Mouse (Mus musculus): Measurements from ENCODE around the gene 1700010B08Rik. TPM values are rescaled to one million over a fixed set of nuclear protein-coding genes. Genes with fewer than 3 reads are reported as not detected.

The 1700010B08Rik gene
- polyA plus RNA-seq, 1 experiment from 2014 or later = not detected

DNA sequence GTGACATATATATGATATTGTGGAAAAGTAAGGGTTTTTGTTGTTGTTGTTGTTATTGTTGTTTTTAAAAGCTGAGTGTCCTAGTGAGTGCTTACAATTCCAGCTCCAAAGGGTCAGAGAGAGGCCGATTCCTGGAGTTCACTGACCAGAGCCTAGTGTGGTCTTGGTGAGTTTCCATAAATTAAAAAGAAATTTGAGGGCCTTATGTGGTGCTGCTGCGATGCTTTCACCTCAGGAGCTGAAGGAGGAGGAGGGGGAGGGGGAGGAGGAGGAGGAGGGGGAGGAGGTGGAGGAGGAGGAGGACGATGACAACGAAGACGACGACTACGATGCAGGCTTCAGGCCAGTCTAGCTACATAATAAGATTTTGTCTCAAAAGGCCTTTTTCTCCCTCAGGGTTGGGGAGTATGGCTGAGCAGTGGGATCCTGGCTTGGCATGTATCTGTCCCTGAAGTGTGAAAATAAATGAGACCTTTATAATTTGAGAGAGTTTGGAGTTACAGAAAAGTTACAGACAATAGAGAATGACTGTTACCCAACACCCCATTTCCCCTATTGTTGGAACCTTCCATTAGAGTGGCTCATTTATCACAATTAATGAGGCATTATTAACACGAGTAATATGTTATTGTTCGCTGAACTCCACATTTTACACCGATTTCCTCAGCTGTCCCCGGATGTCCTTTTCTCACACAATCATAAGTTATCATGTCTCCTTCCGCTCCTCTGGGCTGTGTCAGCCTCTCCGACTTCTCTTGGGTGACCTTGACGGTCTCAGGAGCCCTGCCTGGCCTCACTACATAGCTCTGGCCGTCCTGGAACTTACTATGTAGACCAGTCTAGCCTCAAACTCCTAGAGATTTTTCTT, 6.0 kb downstream of the 1700010B08Rik start:
- no peak overlapping the region for H3K4me2 ChIP-seq
- no peaks in the 10 kb centered on the region for H3K9me3 ChIP-seq
- H3K27ac ChIP-seq (replicated peaks) = no peak overlapping the region
- H3K27me3 ChIP-seq = no peaks in the 10 kb centered on the region
- no peak overlapping the region for H3K4me3 ChIP-seq
- WGBS = 22% methylated on average over 15 of the region's 15 CpGs
- peaks cover 25% of the 10 kb centered on the region for H3K4me1 ChIP-seq (replicated peaks)
- ATAC-seq (ENCODE audit: low read depth) = 0 out of 2 replicates have a peak, but pooled peaks have one; percentile 47
- H3K36me3 ChIP-seq = no peaks in the 10 kb centered on the region
- H3K9ac ChIP-seq = no peak overlapping the region

DNA sequence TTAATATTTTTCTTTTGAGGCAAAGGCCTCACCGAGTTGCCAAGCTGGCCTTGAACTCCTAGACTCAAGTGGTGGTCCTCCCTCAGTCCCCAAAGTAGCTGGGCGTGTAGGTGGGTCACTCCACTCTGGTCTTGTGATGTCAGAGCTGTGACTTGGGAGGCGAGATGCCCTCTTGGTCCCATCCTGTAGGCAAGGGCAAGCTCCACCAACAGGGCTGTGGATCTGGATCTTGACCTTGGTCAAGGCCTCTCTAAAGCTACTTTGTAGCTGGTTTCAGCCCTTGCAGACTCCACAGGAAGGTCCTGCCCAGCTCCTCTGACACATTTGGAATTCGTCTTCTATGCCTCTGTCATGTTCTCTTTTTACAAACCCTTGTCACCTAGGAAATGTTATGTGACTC, 6.6 kb downstream of the 1700010B08Rik start:
- Histone ChIP-seq H3K4me1 (replicated peaks) (peaks cover 31% of the 10 kb centered on the region), H3K27ac (replicated peaks) (no peak overlapping the region), H3K36me3 (no peaks in the 10 kb centered on the region), H3K4me2 (no peak overlapping the region), H3K27me3 (no peaks in the 10 kb centered on the region), H3K9me3 (no peaks in the 10 kb centered on the region), H3K4me3 (no peak overlapping the region), H3K9ac (no peak overlapping the region)
- ATAC-seq (ENCODE audit: low read depth) = no peak
- WGBS = 84% methylated on average over 4 of the region's 4 CpGs

DNA sequence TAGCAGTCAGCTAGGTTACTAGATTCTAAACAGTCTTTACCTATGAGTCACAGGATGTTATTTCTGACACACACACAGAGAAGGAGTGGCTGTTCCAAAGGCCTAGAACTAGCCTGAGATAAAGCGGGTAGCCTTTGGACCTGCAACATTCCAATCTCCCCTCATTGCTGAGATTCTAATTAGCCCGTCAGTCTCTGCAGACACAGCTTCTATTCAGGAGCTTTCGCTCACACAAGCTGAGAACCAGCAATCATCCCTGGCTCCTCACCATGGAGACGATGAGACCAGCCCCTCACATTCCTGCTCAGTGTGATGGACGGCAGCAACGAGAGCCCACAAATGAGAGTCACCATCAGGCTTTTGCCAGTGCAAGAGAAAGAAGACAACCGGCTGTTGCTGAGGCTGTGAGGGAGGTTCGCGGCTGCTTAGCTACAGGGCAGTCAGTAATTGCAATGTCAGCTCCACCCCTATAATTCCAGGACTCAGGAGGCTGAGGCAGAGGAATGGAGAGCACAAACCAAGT, 11.3 kb downstream of the 1700010B08Rik start:
- H3K9me3 ChIP-seq = no peaks in the 10 kb centered on the region
- peak overlapping the region; percentile 33; the same call in 1 of the 2 replicates for H3K27ac ChIP-seq (replicated peaks)
- no peaks in the 10 kb centered on the region for H3K27me3 ChIP-seq
- H3K4me1 ChIP-seq (replicated peaks) = peaks cover 34% of the 10 kb centered on the region
- no peaks in the 10 kb centered on the region for H3K36me3 ChIP-seq
- H3K4me3 ChIP-seq = no peak overlapping the region
- peak; percentile 61 for ATAC-seq (ENCODE audit: low read depth)
- no peak overlapping the region for H3K4me2 ChIP-seq
- 6% methylated on average over 9 of the region's 9 CpGs for WGBS
- H3K9ac ChIP-seq = peak overlapping the region; percentile 23; the same call in 1 of the 2 replicates

DNA sequence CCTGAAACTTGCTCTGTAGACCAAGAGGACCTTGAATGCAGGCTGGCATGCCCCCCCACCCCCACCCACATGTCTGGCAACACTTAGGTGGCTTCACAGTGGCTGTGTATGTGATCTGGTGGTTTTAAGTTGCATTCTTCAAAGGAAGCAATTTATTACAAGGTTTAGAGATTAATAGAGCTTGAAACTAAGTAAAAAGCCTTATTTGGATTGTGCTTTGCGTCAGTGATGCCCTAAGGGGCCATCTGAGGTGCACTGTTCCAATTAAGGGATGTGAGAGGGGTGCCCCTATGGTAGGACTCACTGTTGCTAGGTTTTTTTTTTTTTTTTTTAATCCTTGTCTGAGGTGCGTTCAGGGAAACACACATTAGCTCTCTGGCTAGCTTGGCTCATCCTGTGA, 15.2 kb downstream of the 1700010B08Rik start:
- Histone ChIP-seq H3K27me3 (no peaks in the 10 kb centered on the region), H3K27ac (replicated peaks) (no peak overlapping the region), H3K36me3 (0 out of 2 replicates have a peak, but pooled peaks cover 8% of the 10 kb centered on the region), H3K9ac (no peak overlapping the region), H3K4me3 (no peak overlapping the region), H3K4me1 (replicated peaks) (peaks cover 43% of the 10 kb centered on the region), H3K9me3 (no peaks in the 10 kb centered on the region), H3K4me2 (no peak overlapping the region)
- no peak for ATAC-seq (ENCODE audit: low read depth)
- WGBS = 53% methylated on average over 2 of the region's 2 CpGs

DNA sequence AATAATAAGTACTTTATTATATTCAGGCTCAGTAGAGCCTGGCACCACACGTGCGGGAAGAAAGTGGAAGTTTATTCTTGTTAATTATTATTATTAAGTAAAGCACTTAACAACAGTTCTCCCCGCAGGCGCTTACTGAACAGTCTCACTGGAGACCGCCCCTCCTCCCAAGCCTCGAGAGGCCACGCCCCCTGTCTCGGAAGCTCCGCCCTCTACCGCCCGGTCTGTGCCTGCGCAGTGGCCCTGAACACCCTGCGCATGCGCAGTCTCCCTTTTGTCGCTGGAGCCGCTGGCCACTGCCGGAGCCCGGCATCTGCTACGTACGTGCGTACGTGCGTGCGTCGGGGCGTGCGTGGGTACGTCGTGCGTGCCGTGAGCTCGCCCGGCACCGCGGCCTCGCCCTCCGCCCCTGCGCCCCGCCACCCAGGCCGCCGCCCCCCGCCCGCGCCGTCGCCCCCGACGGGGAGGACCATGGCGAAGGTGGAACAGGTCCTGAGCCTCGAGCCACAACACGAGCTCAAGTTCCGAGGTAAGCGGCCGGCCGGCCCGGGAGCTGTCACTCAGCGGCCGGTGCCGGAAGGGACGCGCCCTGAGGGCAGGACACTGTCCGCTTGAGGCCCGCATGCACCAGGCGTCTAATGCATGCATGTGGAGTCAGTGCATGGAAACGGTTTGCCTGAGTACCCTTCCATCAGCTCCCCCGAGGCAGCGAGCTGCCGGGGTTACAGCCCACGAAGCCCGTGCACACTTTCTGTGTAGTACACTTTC, 18.2 kb downstream of the 1700010B08Rik start, which contains the start of gene Vapb:
Gene Vapb, plus strand, starts transcription at position 290 of the 768 bp plus-strand sequence.
- Histone ChIP-seq H3K4me1 (replicated peaks) (peaks cover 46% of the 10 kb centered on the region), H3K4me2 (peak within 1 kb of the TSS; percentile 63), H3K9me3 (no peaks in the 10 kb centered on the region), H3K27ac (replicated peaks) (peak within 1 kb of the TSS; percentile 77), H3K9ac (peak within 1 kb of the TSS; percentile 88), H3K27me3 (no peaks in the 10 kb centered on the region), H3K36me3 (0 out of 2 replicates have a peak, but pooled peaks cover 8% of the 10 kb centered on the region), H3K4me3 (peak within 1 kb of the TSS; percentile 80)
- ATAC-seq (ENCODE audit: low read depth) = peak; percentile 95
- 1% methylated on average over 70 of the region's 70 CpGs for WGBS

DNA sequence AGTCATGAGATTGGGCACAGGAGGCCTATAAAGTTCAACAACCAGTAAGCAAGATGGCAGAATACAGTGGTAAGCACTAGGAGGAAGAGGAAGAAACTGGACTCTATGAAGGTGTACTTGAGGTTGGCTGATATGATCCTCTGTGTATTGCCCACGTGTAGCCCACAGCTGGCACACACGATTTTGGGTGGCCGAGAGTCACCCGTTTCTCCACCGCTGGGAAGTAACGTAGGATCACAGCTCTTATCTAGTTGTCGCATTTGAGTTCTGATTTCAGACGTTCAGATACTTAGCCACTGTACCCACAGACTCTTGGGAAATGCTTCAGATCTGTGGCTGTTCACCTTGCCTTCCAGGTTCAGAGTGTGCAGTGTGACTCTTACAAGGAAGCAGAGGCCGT, 19.0 kb downstream of the 1700010B08Rik start:
- no peaks in the 10 kb centered on the region for H3K27me3 ChIP-seq
- H3K4me3 ChIP-seq = peak overlapping the region; percentile 80
- peak overlapping the region; percentile 88 for H3K9ac ChIP-seq
- WGBS = 89% methylated on average over 9 of the region's 9 CpGs
- peaks cover 54% of the 10 kb centered on the region for H3K4me1 ChIP-seq (replicated peaks)
- H3K4me2 ChIP-seq = peak overlapping the region; percentile 63
- 0 out of 2 replicates have a peak, but pooled peaks cover 8% of the 10 kb centered on the region for H3K36me3 ChIP-seq
- H3K9me3 ChIP-seq = no peaks in the 10 kb centered on the region
- no peak overlapping the region for H3K27ac ChIP-seq (replicated peaks)
- ATAC-seq (ENCODE audit: low read depth) = peak; percentile 1; the same call in 1 of the 2 replicates

DNA sequence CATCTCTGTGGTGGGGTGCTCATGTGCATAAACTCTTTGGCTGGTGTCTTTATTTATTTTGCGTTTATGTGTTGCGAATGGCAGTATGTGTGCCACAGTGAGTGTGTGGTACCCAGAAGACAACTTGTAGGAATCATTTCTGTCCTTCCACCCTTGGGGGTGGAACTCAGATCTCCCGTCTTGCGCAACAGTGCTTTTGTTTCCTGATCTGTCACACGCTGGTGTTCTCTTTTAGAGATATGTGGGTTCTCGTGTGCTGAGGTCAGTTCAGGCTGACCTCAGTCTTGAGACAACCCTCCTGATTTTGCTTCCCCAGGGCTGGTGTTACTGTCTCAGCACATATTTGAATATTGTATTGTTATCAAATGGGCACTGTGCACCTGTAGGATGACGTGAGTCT, 19.9 kb downstream of the 1700010B08Rik start:
- H3K36me3 ChIP-seq = 0 out of 2 replicates have a peak, but pooled peaks cover 8% of the 10 kb centered on the region
- WGBS = 97% methylated on average over 7 of the region's 7 CpGs
- no peak overlapping the region for H3K27ac ChIP-seq (replicated peaks)
- H3K4me1 ChIP-seq (replicated peaks) = peaks cover 58% of the 10 kb centered on the region
- no peaks in the 10 kb centered on the region for H3K27me3 ChIP-seq
- H3K9me3 ChIP-seq = no peaks in the 10 kb centered on the region
- H3K4me3 ChIP-seq = no peak overlapping the region
- H3K4me2 ChIP-seq = no peak overlapping the region
- no peak overlapping the region for H3K9ac ChIP-seq
- no peak for ATAC-seq (ENCODE audit: low read depth)

DNA sequence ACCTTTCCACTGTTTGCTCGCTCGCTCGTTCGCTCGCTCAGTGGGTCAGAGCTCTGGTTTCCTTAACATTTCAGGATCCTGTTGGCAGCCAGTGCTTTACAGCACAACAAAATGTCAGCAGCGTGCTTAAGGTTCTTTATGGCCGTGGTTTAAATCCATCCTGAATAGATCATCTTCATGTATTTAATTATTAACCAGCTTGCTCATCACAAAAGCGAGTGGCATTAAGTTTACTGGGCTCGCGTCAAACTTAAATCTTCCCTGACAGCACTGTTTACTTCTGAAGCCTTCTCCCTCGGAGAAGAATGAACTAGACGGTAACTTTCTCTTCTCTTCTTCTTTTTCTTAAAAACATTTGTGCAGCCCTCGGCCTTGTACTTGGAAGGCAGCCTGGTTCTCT, 22.9 kb downstream of the 1700010B08Rik start:
- H3K27ac ChIP-seq (replicated peaks) = 0 out of 2 replicates have a peak overlapping the region, but pooled peaks have one; percentile 9

DNA sequence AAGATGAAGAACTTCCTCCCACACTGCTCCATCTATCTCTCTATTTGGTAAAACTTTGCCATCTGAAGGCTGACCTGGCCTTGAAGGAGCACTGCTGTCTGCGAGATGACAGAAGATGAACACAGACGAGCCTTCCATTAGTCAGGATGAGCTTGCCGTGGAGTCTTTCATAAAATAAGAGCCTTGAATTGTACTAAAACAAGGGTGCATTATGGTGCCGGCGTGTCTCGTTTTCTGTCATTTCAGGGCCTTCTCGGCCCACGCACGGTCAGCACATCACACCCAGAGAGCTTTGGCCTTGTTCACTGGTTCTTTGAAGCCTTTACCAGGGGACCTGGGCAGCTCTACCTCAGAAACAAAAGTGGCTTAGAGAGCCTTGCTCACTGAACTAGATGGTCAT, 23.5 kb downstream of the 1700010B08Rik start:
- 62% methylated on average over 9 of the region's 9 CpGs for WGBS
- Histone ChIP-seq H3K27me3 (no peaks in the 10 kb centered on the region), H3K4me3 (no peak overlapping the region), H3K9me3 (peaks cover 8% of the 10 kb centered on the region; the same call in 1 of the 2 replicates), H3K36me3 (peaks cover 16% of the 10 kb centered on the region; the same call in 1 of the 2 replicates), H3K4me2 (no peak overlapping the region), H3K27ac (replicated peaks) (0 out of 2 replicates have a peak overlapping the region, but pooled peaks have one; percentile 2), H3K9ac (0 out of 2 replicates have a peak overlapping the region, but pooled peaks have one; percentile 0), H3K4me1 (replicated peaks) (peaks cover 49% of the 10 kb centered on the region)
- no peak for ATAC-seq (ENCODE audit: low read depth)

More for the DNA sequence above, 22.9 kb downstream of the 1700010B08Rik start:
- WGBS = 26% methylated on average over 13 of the region's 13 CpGs
- H3K27me3 ChIP-seq = no peaks in the 10 kb centered on the region
- 0 out of 2 replicates have a peak, but pooled peaks cover 4% of the 10 kb centered on the region for H3K9me3 ChIP-seq
- peaks cover 12% of the 10 kb centered on the region; the same call in 1 of the 2 replicates for H3K36me3 ChIP-seq
- no peak overlapping the region for H3K9ac ChIP-seq
- no peak for ATAC-seq (ENCODE audit: low read depth)
- H3K4me3 ChIP-seq = no peak overlapping the region
- H3K4me1 ChIP-seq (replicated peaks) = peaks cover 49% of the 10 kb centered on the region
- no peak overlapping the region for H3K4me2 ChIP-seq

DNA sequence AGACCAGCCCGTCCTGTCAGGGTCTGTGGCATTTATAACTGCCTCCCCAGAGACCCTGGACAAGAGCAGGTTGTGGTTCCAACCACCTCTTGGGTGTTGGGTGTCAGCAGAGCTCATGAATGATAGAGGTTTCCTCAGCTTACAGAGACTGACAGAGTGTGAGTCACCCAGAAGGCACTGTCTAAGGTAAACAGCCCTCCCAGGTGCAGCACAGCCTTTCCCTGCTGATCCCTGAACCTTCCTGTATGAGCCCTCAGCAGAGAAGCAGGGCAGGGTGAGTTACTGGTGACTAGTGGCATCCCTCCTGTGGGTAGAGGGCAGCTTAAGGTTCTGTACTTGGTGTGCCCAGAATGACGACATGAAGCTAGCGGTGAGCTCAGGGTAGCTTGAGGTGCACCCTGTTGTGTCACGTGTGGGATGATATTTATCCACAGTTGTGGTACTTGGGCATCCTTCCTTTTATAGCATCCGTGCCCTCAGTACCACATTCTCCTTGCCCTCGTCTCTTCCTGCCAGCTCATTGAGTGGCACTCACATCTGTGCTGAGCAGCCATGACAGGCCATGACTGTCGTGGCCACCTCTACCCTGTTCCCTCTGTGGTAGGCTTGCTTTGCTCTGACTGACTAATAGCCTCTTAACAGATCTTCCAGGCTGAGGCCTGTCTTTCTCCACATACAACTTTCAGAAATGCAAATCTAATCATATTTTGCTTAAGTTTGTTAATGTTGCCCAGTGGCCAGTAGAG, 25.0 kb downstream of the 1700010B08Rik start:
- no peak overlapping the region for H3K4me3 ChIP-seq
- peaks cover 37% of the 10 kb centered on the region for H3K4me1 ChIP-seq (replicated peaks)
- H3K27ac ChIP-seq (replicated peaks) = no peak overlapping the region
- peaks cover 8% of the 10 kb centered on the region; the same call in 1 of the 2 replicates for H3K9me3 ChIP-seq
- no peaks in the 10 kb centered on the region for H3K27me3 ChIP-seq
- ATAC-seq (ENCODE audit: low read depth) = no peak
- peaks cover 10% of the 10 kb centered on the region; the same call in 1 of the 2 replicates for H3K36me3 ChIP-seq
- H3K9ac ChIP-seq = no peak overlapping the region
- WGBS = 89% methylated on average over 7 of the region's 7 CpGs
- no peak overlapping the region for H3K4me2 ChIP-seq

Data from neural tube, embryonic 13.5 days (tissue).